Mouse (Mus musculus) heart, embryonic 16.5 days (tissue): ENCODE data around the gene Trpc4. TPM values are rescaled to one million over a fixed set of nuclear protein-coding genes. Genes with fewer than 3 reads are reported as not detected.

Source experiments
- ATAC-seq: fragments of 200-750 bp; cut with Nextera tagmentation; replicated peaks from 2 replicates; pipeline ENCODE4 v1.8.0; 2017; ENCODE audit warnings: moderate number of reproducible peaks; ENCODE audit not compliant: insufficient read depth, low FRiP score; ENCODE audit errors: extremely low read depth
- H3K27ac ChIP-seq: fragments of 300-500 bp; sonication (generic); 2 replicates; pipeline ENCODE4 v1.5.1; 2014; ENCODE audit warnings: mild to moderate bottlenecking, low read length, control low read depth, moderate library complexity
- H3K27me3 ChIP-seq: fragments of 300-500 bp; sonication (generic); 2 replicates; pipeline ENCODE4 v1.6.1; 2014; ENCODE audit warnings: low read length, mixed read lengths; ENCODE audit not compliant: control insufficient read depth, insufficient read depth
- H3K36me3 ChIP-seq: fragments of 300-500 bp; sonication (generic); 2 replicates; pipeline ENCODE4 v1.6.1; 2014; ENCODE audit not compliant: control insufficient read depth, insufficient read depth
- H3K4me1 ChIP-seq: fragments of 300-500 bp; sonication (generic); 2 replicates; pipeline ENCODE4 v1.6.1; 2014; ENCODE audit warnings: low read length, mixed read lengths; ENCODE audit not compliant: control insufficient read depth, insufficient read depth
- H3K4me2 ChIP-seq: fragments of 300-500 bp; sonication (generic); 2 replicates; pipeline ENCODE4 v1.6.1; 2014; ENCODE audit warnings: low read depth, mild to moderate bottlenecking, control low read depth, low read length
- H3K4me3 ChIP-seq: fragments of 300-500 bp; sonication (generic); 2 replicates; pipeline ENCODE4 v1.5.1; 2014; ENCODE audit warnings: mild to moderate bottlenecking, control low read depth, low read length
- H3K9ac ChIP-seq: fragments of 300-500 bp; sonication (generic); 2 replicates; pipeline ENCODE4 v1.6.1; 2014; ENCODE audit warnings: low read length, control low read depth
- H3K9me3 ChIP-seq: fragments of 300-500 bp; sonication (generic); replicated peaks from 2 replicates; pipeline ENCODE4 v1.6.1; 2016; ENCODE audit warnings: low read length; ENCODE audit not compliant: control insufficient read depth
- WGBS: fragments of 180-500 bp; shearing (Covaris S2); extraction: QIAGEN DNeasy Blood & Tissue Kit; methylation state at CpG from one replicate; pipeline ENCODE4 v1.1.7; 2014; 5-methylcytosine and 5-hydroxymethylcytosine counted together
- polyA plus RNA-seq: library from polyadenylated mRNA; unstranded; fragments of >200 nt; fragmentation: Nextera tagmentation; extraction: Ambion mirVana; gene quantifications from 2 replicates; pipeline ENCODE4 v1.2.1, GENCODE M21; 2015

Trpc4 gene
- polyA plus RNA-seq, 1 experiment from 2014 or later, result 0.12 TPM

- Histone ChIP-seq H3K4me2 (no peak overlapping the region), H3K9me3 (no peaks in the 10 kb centered on the region), H3K4me1 (no peaks in the 10 kb centered on the region; the same call in 1 of the 2 replicates), H3K36me3 (no peaks in the 10 kb centered on the region), H3K9ac (no peak overlapping the region), H3K27ac (no peak overlapping the region), H3K4me3 (no peak overlapping the region), H3K27me3 (no peaks in the 10 kb centered on the region)
- ATAC-seq, result no peak
- whole genome bisulfite sequencing, result 81% methylated on average over 1 of the region's 1 CpGs
Observed at GRCm38 (mm10) chr3:54243136-54243535, 87.3 kb downstream of the Trpc4 start.

- Histone ChIP-seq H3K4me3 (no peak overlapping the region), H3K9ac (no peak overlapping the region), H3K27me3 (no peaks in the 10 kb centered on the region), H3K27ac (no peak overlapping the region), H3K36me3 (no peaks in the 10 kb centered on the region), H3K4me1 (no peaks in the 10 kb centered on the region), H3K9me3 (no peaks in the 10 kb centered on the region), H3K4me2 (no peak overlapping the region)
- no peak for ATAC-seq
- WGBS, result 78% methylated on average over 4 of the region's 4 CpGs
Observed at GRCm38 (mm10) chr3:54244729-54245465, 89.1 kb downstream of the Trpc4 start.

- ATAC-seq, result no peak
- Histone ChIP-seq H3K9me3 (no peaks in the 10 kb centered on the region), H3K27ac (no peak overlapping the region), H3K4me1 (no peaks in the 10 kb centered on the region), H3K4me3 (no peak overlapping the region), H3K27me3 (no peaks in the 10 kb centered on the region), H3K4me2 (no peak overlapping the region), H3K36me3 (no peaks in the 10 kb centered on the region), H3K9ac (no peak overlapping the region)
- 48% methylated on average over 2 of the region's 2 CpGs for WGBS
Observed at GRCm38 (mm10) chr3:54246416-54246815, 90.6 kb downstream of the Trpc4 start.

- H3K27ac ChIP-seq, result no peak overlapping the region
- H3K4me1 ChIP-seq, result no peaks in the 10 kb centered on the region
- H3K4me3 ChIP-seq, result no peak overlapping the region
- no peak overlapping the region for H3K9ac ChIP-seq
- no peaks in the 10 kb centered on the region for H3K36me3 ChIP-seq
- H3K27me3 ChIP-seq, result no peaks in the 10 kb centered on the region
- 83% methylated on average over 6 of the region's 6 CpGs for WGBS
- H3K9me3 ChIP-seq, result no peaks in the 10 kb centered on the region
- H3K4me2 ChIP-seq, result no peak overlapping the region
- no peak for ATAC-seq
Observed at GRCm38 (mm10) chr3:54249311-54249710, 93.5 kb downstream of the Trpc4 start.

- WGBS, result 96% methylated on average over 1 of the region's 1 CpGs
- no peak overlapping the region for H3K9ac ChIP-seq
- no peak overlapping the region for H3K27ac ChIP-seq
- H3K36me3 ChIP-seq, result no peaks in the 10 kb centered on the region
- H3K9me3 ChIP-seq, result no peaks in the 10 kb centered on the region
- no peak overlapping the region for H3K4me2 ChIP-seq
- H3K4me1 ChIP-seq, result no peaks in the 10 kb centered on the region
- H3K27me3 ChIP-seq, result no peaks in the 10 kb centered on the region
- no peak for ATAC-seq
- no peak overlapping the region for H3K4me3 ChIP-seq
Observed at GRCm38 (mm10) chr3:54266943-54267342, 111.1 kb downstream of the Trpc4 start.

- no peak overlapping the region for H3K4me3 ChIP-seq
- H3K36me3 ChIP-seq, result no peaks in the 10 kb centered on the region
- 39% methylated on average over 6 of the region's 6 CpGs for WGBS
- no peaks in the 10 kb centered on the region for H3K9me3 ChIP-seq
- H3K4me2 ChIP-seq, result no peak overlapping the region
- no peaks in the 10 kb centered on the region for H3K4me1 ChIP-seq
- ATAC-seq, result peak; percentile 49; the same call in 1 of the 2 replicates
- no peaks in the 10 kb centered on the region for H3K27me3 ChIP-seq
- H3K9ac ChIP-seq, result no peak overlapping the region
- no peak overlapping the region for H3K27ac ChIP-seq
Observed at GRCm38 (mm10) chr3:54269180-54269579, 113.3 kb downstream of the Trpc4 start.

GRCm38 (mm10) chr3:54274651-54275050, 118.8 kb downstream of the Trpc4 start:
- Histone ChIP-seq H3K4me3 (no peak overlapping the region), H3K9ac (no peak overlapping the region), H3K36me3 (no peaks in the 10 kb centered on the region), H3K9me3 (no peaks in the 10 kb centered on the region), H3K27me3 (no peaks in the 10 kb centered on the region), H3K4me1 (peaks cover 6% of the 10 kb centered on the region; the same call in 1 of the 2 replicates), H3K27ac (0 out of 2 replicates have a peak overlapping the region, but pooled peaks have one; percentile 19), H3K4me2 (no peak overlapping the region)
- 40% methylated on average over 7 of the region's 7 CpGs for WGBS
- no peak for ATAC-seq

- Histone ChIP-seq H3K27ac (no peak overlapping the region), H3K9ac (no peak overlapping the region), H3K4me1 (no peaks in the 10 kb centered on the region), H3K9me3 (no peaks in the 10 kb centered on the region), H3K27me3 (no peaks in the 10 kb centered on the region), H3K36me3 (no peaks in the 10 kb centered on the region), H3K4me3 (no peak overlapping the region), H3K4me2 (no peak overlapping the region)
- no peak for ATAC-seq
- WGBS, result 60% methylated on average over 3 of the region's 3 CpGs
Observed at GRCm38 (mm10) chr3:54289731-54290130, 133.9 kb downstream of the Trpc4 start.

- no peak for ATAC-seq
- 44% methylated on average over 5 of the region's 5 CpGs for WGBS
- H3K4me1 ChIP-seq, result no peaks in the 10 kb centered on the region
- H3K4me3 ChIP-seq, result no peak overlapping the region
- no peaks in the 10 kb centered on the region for H3K36me3 ChIP-seq
- no peaks in the 10 kb centered on the region for H3K9me3 ChIP-seq
- H3K27ac ChIP-seq, result no peak overlapping the region
- no peaks in the 10 kb centered on the region for H3K27me3 ChIP-seq
- no peak overlapping the region for H3K9ac ChIP-seq
- H3K4me2 ChIP-seq, result no peak overlapping the region
Observed at GRCm38 (mm10) chr3:54310604-54311003, 154.8 kb downstream of the Trpc4 start.
